Mouse (Mus musculus): ENCODE results near the gene Arl2. TPM values are rescaled to one million over a fixed set of nuclear protein-coding genes. Genes with fewer than 3 reads are reported as not detected.
A peak's percentile ranks its signal among the peaks of the same experiment; 100 is the strongest.

The Arl2 gene
- polyA plus RNA-seq (2014; fragmentation: Nextera tagmentation; extraction: Ambion mirVana) = 80.3 and 90.2 TPM in 2 replicates

- under 1% methylated on average over 15 of the region's 15 CpGs for WGBS
- DNase-seq (ENCODE audit: low spot score) = peak; percentile 96
- H3K27me3 ChIP-seq (replicated peaks; ENCODE audit: control insufficient read depth, insufficient read depth, low read length) = no peaks in the 10 kb centered on the region
These were observed at the start of gene Arl2 for GRCm38 (mm10) chr19:6141394-6141749. TSS of gene Arl2 (minus strand) at chr19:6141548.

GRCm38 (mm10) chr19:6184131-6184530 lies 42.8 kb upstream of the Arl2 start, which contains the start of gene Majin:
TSS of gene Majin (plus strand) at chr19:6184388.
- Histone ChIP-seq H3K9ac (ENCODE audit: low read length) (no peak within 1 kb of the TSS), H3K4me3 (ENCODE audit: low read depth, low read length) (no peak within 1 kb of the TSS), H3K9me3 (replicated peaks; ENCODE audit: control insufficient read depth, low read length) (no peaks in the 10 kb centered on the region), H3K27me3 (replicated peaks; ENCODE audit: control insufficient read depth, insufficient read depth, low read length) (no peaks in the 10 kb centered on the region), H3K27ac (ENCODE audit: low read depth, low read length) (no peak within 1 kb of the TSS), H3K36me3 (ENCODE audit: control insufficient read depth, insufficient read depth, low read length) (no peaks in the 10 kb centered on the region), H3K4me1 (ENCODE audit: control insufficient read depth, insufficient read depth, low read length) (no peaks in the 10 kb centered on the region), H3K4me2 (ENCODE audit: low read length) (no peak within 1 kb of the TSS)
- 90% methylated on average over 23 of the region's 23 CpGs for WGBS
- no peak for DNase-seq (ENCODE audit: low spot score)
- ATAC-seq = no peak

More at GRCm38 (mm10) chr19:6141394-6141749, at the start of gene Arl2:
- H3K4me3 ChIP-seq (ENCODE audit: low read depth, low read length) = peak within 1 kb of the TSS; percentile 48
- H3K9me3 ChIP-seq (replicated peaks; ENCODE audit: control insufficient read depth, low read length) = no peaks in the 10 kb centered on the region
- peaks cover 13% of the 10 kb centered on the region for H3K36me3 ChIP-seq (ENCODE audit: control insufficient read depth, insufficient read depth, low read length)
- peaks cover 8% of the 10 kb centered on the region for H3K4me1 ChIP-seq (ENCODE audit: control insufficient read depth, insufficient read depth, low read length)
- peak within 1 kb of the TSS; percentile 94 for H3K27ac ChIP-seq (ENCODE audit: low read depth, low read length)
- peak; percentile 81 for ATAC-seq
- peak within 1 kb of the TSS; percentile 59 for H3K4me2 ChIP-seq (ENCODE audit: low read length)
- H3K9ac ChIP-seq (ENCODE audit: low read length) = peak within 1 kb of the TSS; percentile 80

- ATAC-seq (no peak), DNase-seq (ENCODE audit: low spot score) (no peak)
- WGBS = 24% methylated on average over 3 of the region's 3 CpGs
- Histone ChIP-seq H3K4me1 (ENCODE audit: control insufficient read depth, insufficient read depth, low read length) (no peaks in the 10 kb centered on the region), H3K4me2 (ENCODE audit: low read length) (no peak overlapping the region), H3K36me3 (ENCODE audit: control insufficient read depth, insufficient read depth, low read length) (no peaks in the 10 kb centered on the region), H3K4me3 (ENCODE audit: low read depth, low read length) (no peak overlapping the region), H3K27me3 (replicated peaks; ENCODE audit: control insufficient read depth, insufficient read depth, low read length) (no peaks in the 10 kb centered on the region), H3K9me3 (replicated peaks; ENCODE audit: control insufficient read depth, low read length) (no peaks in the 10 kb centered on the region), H3K27ac (ENCODE audit: low read depth, low read length) (no peak overlapping the region), H3K9ac (ENCODE audit: low read length) (no peak overlapping the region)
These were observed 41.2 kb upstream of the Arl2 start for GRCm38 (mm10) chr19:6182534-6182933.

GRCm38 (mm10) chr19:6181629-6182028 lies 40.3 kb upstream of the Arl2 start:
- 27% methylated on average over 5 of the region's 5 CpGs for WGBS
- no peaks in the 10 kb centered on the region for H3K4me1 ChIP-seq (ENCODE audit: control insufficient read depth, insufficient read depth, low read length)
- DNase-seq (ENCODE audit: low spot score) (no peak), ATAC-seq (no peak)
- no peak overlapping the region for H3K4me2 ChIP-seq (ENCODE audit: low read length)
- H3K27me3 ChIP-seq (replicated peaks; ENCODE audit: control insufficient read depth, insufficient read depth, low read length) = no peaks in the 10 kb centered on the region
- H3K4me3 ChIP-seq (ENCODE audit: low read depth, low read length) = no peak overlapping the region
- no peaks in the 10 kb centered on the region for H3K36me3 ChIP-seq (ENCODE audit: control insufficient read depth, insufficient read depth, low read length)
- no peaks in the 10 kb centered on the region for H3K9me3 ChIP-seq (replicated peaks; ENCODE audit: control insufficient read depth, low read length)
- no peak overlapping the region for H3K9ac ChIP-seq (ENCODE audit: low read length)
- H3K27ac ChIP-seq (ENCODE audit: low read depth, low read length) = no peak overlapping the region

DNA sequence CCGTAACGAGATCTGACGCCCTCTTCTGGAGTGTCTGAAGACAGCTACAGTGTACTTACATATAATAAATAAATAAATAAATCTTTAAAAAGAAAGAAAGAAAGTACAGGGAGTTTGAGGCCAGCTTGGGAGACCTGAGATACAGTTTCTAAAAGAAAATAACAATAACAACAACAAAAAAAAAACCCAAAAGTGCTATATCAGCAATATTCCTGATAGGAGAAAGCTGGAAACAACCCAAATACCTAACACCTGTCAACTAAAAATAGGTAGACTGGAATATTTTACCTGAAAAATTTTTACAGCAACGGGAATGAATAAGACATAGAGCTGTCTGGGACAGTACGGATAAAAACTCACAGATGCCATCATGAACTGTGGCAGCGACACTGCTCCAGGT lies 37.4 kb upstream of the Arl2 start:
- Histone ChIP-seq H3K4me1 (ENCODE audit: control insufficient read depth, insufficient read depth, low read length) (no peaks in the 10 kb centered on the region), H3K9me3 (replicated peaks; ENCODE audit: control insufficient read depth, low read length) (no peaks in the 10 kb centered on the region), H3K36me3 (ENCODE audit: control insufficient read depth, insufficient read depth, low read length) (no peaks in the 10 kb centered on the region), H3K4me2 (ENCODE audit: low read length) (no peak overlapping the region), H3K27ac (ENCODE audit: low read depth, low read length) (no peak overlapping the region), H3K27me3 (replicated peaks; ENCODE audit: control insufficient read depth, insufficient read depth, low read length) (no peaks in the 10 kb centered on the region), H3K9ac (ENCODE audit: low read length) (no peak overlapping the region), H3K4me3 (ENCODE audit: low read depth, low read length) (no peak overlapping the region)
- WGBS = 89% methylated on average over 6 of the region's 6 CpGs
- ATAC-seq (no peak), DNase-seq (ENCODE audit: low spot score) (no peak)

DNA sequence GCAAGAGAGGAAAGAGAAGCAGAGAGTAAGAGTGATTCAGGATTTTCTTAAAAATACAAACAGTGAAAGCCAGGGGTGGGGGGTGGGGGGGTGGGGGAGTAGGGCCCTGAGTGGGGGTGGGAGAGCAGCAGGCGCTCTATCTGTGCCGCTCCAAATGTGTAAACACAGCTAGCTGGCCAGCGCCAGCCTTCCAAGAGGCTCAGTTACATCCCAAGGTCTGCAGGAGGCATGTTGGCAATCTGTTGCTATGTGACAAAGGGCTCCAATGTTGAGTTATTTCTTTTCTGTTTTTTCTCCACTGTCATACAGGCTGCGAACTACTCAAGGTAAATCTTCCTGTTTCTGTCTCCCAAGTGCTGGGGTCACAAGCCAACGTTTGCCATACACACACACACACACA lies 33.4 kb upstream of the Arl2 start:
- no peak for DNase-seq (ENCODE audit: low spot score)
- no peak overlapping the region for H3K4me3 ChIP-seq (ENCODE audit: low read depth, low read length)
- no peaks in the 10 kb centered on the region for H3K27me3 ChIP-seq (replicated peaks; ENCODE audit: control insufficient read depth, insufficient read depth, low read length)
- H3K36me3 ChIP-seq (ENCODE audit: control insufficient read depth, insufficient read depth, low read length) = no peaks in the 10 kb centered on the region
- WGBS = 76% methylated on average over 5 of the region's 5 CpGs
- no peak overlapping the region for H3K27ac ChIP-seq (ENCODE audit: low read depth, low read length)
- ATAC-seq = no peak
- no peak overlapping the region for H3K9ac ChIP-seq (ENCODE audit: low read length)
- no peak overlapping the region for H3K4me2 ChIP-seq (ENCODE audit: low read length)
- H3K9me3 ChIP-seq (replicated peaks; ENCODE audit: control insufficient read depth, low read length) = no peaks in the 10 kb centered on the region
- H3K4me1 ChIP-seq (ENCODE audit: control insufficient read depth, insufficient read depth, low read length) = no peaks in the 10 kb centered on the region

GRCm38 (mm10) chr19:6171215-6171614 lies 29.9 kb upstream of the Arl2 start:
- no peaks in the 10 kb centered on the region for H3K9me3 ChIP-seq (replicated peaks; ENCODE audit: control insufficient read depth, low read length)
- DNase-seq (ENCODE audit: low spot score) (no peak), ATAC-seq (no peak)
- no peak overlapping the region for H3K4me2 ChIP-seq (ENCODE audit: low read length)
- H3K4me3 ChIP-seq (ENCODE audit: low read depth, low read length) = no peak overlapping the region
- no peak overlapping the region for H3K27ac ChIP-seq (ENCODE audit: low read depth, low read length)
- H3K4me1 ChIP-seq (ENCODE audit: control insufficient read depth, insufficient read depth, low read length) = no peaks in the 10 kb centered on the region
- no peaks in the 10 kb centered on the region for H3K27me3 ChIP-seq (replicated peaks; ENCODE audit: control insufficient read depth, insufficient read depth, low read length)
- 77% methylated on average over 8 of the region's 8 CpGs for WGBS
- no peak overlapping the region for H3K9ac ChIP-seq (ENCODE audit: low read length)
- H3K36me3 ChIP-seq (ENCODE audit: control insufficient read depth, insufficient read depth, low read length) = no peaks in the 10 kb centered on the region

- H3K9me3 ChIP-seq (replicated peaks; ENCODE audit: control insufficient read depth, low read length) = no peaks in the 10 kb centered on the region
- no peak overlapping the region for H3K4me2 ChIP-seq (ENCODE audit: low read length)
- H3K36me3 ChIP-seq (ENCODE audit: control insufficient read depth, insufficient read depth, low read length) = no peaks in the 10 kb centered on the region
- no peak overlapping the region for H3K4me3 ChIP-seq (ENCODE audit: low read depth, low read length)
- H3K9ac ChIP-seq (ENCODE audit: low read length) = no peak overlapping the region
- no peak for DNase-seq (ENCODE audit: low spot score)
- no peak overlapping the region for H3K27ac ChIP-seq (ENCODE audit: low read depth, low read length)
- ATAC-seq = no peak
- H3K4me1 ChIP-seq (ENCODE audit: control insufficient read depth, insufficient read depth, low read length) = no peaks in the 10 kb centered on the region
- WGBS = 79% methylated on average over 4 of the region's 4 CpGs
- no peaks in the 10 kb centered on the region for H3K27me3 ChIP-seq (replicated peaks; ENCODE audit: control insufficient read depth, insufficient read depth, low read length)
These were observed 25.4 kb upstream of the Arl2 start for GRCm38 (mm10) chr19:6166750-6167149.

GRCm38 (mm10) chr19:6163872-6164547 lies 22.7 kb upstream of the Arl2 start:
- Histone ChIP-seq H3K4me2 (ENCODE audit: low read length) (no peak overlapping the region), H3K4me3 (ENCODE audit: low read depth, low read length) (no peak overlapping the region), H3K27me3 (replicated peaks; ENCODE audit: control insufficient read depth, insufficient read depth, low read length) (no peaks in the 10 kb centered on the region), H3K9me3 (replicated peaks; ENCODE audit: control insufficient read depth, low read length) (no peaks in the 10 kb centered on the region), H3K4me1 (ENCODE audit: control insufficient read depth, insufficient read depth, low read length) (no peaks in the 10 kb centered on the region), H3K9ac (ENCODE audit: low read length) (no peak overlapping the region), H3K36me3 (ENCODE audit: control insufficient read depth, insufficient read depth, low read length) (no peaks in the 10 kb centered on the region), H3K27ac (ENCODE audit: low read depth, low read length) (no peak overlapping the region)
- ATAC-seq = no peak
- 74% methylated on average over 10 of the region's 10 CpGs for WGBS
- DNase-seq (ENCODE audit: low spot score) = no peak
